Mouse (Mus musculus): ENCODE measurements around the gene Sigmar1. TPM values are rescaled to one million over a fixed set of nuclear protein-coding genes. Genes with fewer than 3 reads are reported as not detected.

Sigmar1 gene
- total RNA-seq, 2 experiments from 2014 or later, result 60.8 to 68.0 TPM

Other genes starting within 250 kb of the Sigmar1 start
- gene 1110017D15Rik, start 238.8 kb downstream of the Sigmar1 start, total RNA-seq (2015), result not detected in 2 replicates
- gene 1110017D15Rik, start 238.8 kb downstream of the Sigmar1 start, total RNA-seq (2017), result not detected in 2 replicates
- gene Fam219a, start 186.6 kb downstream of the Sigmar1 start, total RNA-seq (2015), result 0.98 and 1.1 TPM in 2 replicates
- gene Fam219a, start 186.6 kb downstream of the Sigmar1 start, total RNA-seq (2017), result 0.33 and 4.1 TPM in 2 replicates
- gene Dnaic1, start 186.4 kb downstream of the Sigmar1 start, total RNA-seq (2015), result 0.44 TPM in 1 of 2 replicates, not detected in the other
- gene Dnaic1, start 186.4 kb downstream of the Sigmar1 start, total RNA-seq (2017), result not detected in 2 replicates
- not detected in 2 replicates for gene Enho, start 115.8 kb downstream of the Sigmar1 start, total RNA-seq (2015)
- not detected in 2 replicates for gene Enho, start 115.8 kb downstream of the Sigmar1 start, total RNA-seq (2017)
- gene Cntfr, start 59.1 kb downstream of the Sigmar1 start, total RNA-seq (2015), result not detected in 2 replicates
- gene Cntfr, start 59.1 kb downstream of the Sigmar1 start, total RNA-seq (2017), result not detected in 2 replicates
- gene Il11ra1, start 56.2 kb downstream of the Sigmar1 start, total RNA-seq (2015), result 28.2 and 46.9 TPM in 2 replicates
- 132 and 149 TPM in 2 replicates for gene Il11ra1, start 56.2 kb downstream of the Sigmar1 start, total RNA-seq (2017)
- gene Rpp25l, start 42.6 kb downstream of the Sigmar1 start, total RNA-seq (2015), result 17.5 and 24.4 TPM in 2 replicates
- 22.5 and 23.0 TPM in 2 replicates for gene Rpp25l, start 42.6 kb downstream of the Sigmar1 start, total RNA-seq (2017)
- 57.9 and 75.6 TPM in 2 replicates for gene Dctn3, start 33.0 kb downstream of the Sigmar1 start, total RNA-seq (2015)
- 73.4 and 94.6 TPM in 2 replicates for gene Dctn3, start 33.0 kb downstream of the Sigmar1 start, total RNA-seq (2017)
- gene Arid3c, start 25.0 kb downstream of the Sigmar1 start, total RNA-seq (2015), result not detected in 2 replicates
- gene Arid3c, start 25.0 kb downstream of the Sigmar1 start, total RNA-seq (2017), result not detected in 2 replicates
- gene Galt, start 929 bp downstream of the Sigmar1 start, total RNA-seq (2015), result 31.5 and 34.7 TPM in 2 replicates
- gene Galt, start 929 bp downstream of the Sigmar1 start, total RNA-seq (2017), result 26.1 and 36.4 TPM in 2 replicates
- gene Ccl27a, start 18.1 kb upstream of the Sigmar1 start, total RNA-seq (2015), result 7.9 and 9.8 TPM in 2 replicates
- gene Ccl27a, start 18.1 kb upstream of the Sigmar1 start, total RNA-seq (2017), result 8.9 and 11.6 TPM in 2 replicates
- gene Gm21541, start 147.5 kb upstream of the Sigmar1 start, total RNA-seq (2015), result not detected in 2 replicates
- not detected in 2 replicates for gene Gm21541, start 147.5 kb upstream of the Sigmar1 start, total RNA-seq (2017)
- gene Gm20878, start 185.4 kb upstream of the Sigmar1 start, total RNA-seq (2015), result 1.1 and 1.5 TPM in 2 replicates
- 1.8 and 5.5 TPM in 2 replicates for gene Gm20878, start 185.4 kb upstream of the Sigmar1 start, total RNA-seq (2017)
- 0.22 TPM in 1 of 2 replicates, not detected in the other for gene Fam205a4, start 209.9 kb upstream of the Sigmar1 start, total RNA-seq (2015)
- gene Fam205a4, start 209.9 kb upstream of the Sigmar1 start, total RNA-seq (2017), result not detected in 2 replicates

Data from megakaryocyte progenitor cell, adult 5-6 weeks (primary cell).